Mouse (Mus musculus) heart, postnatal 14 days (tissue): ENCODE results near the gene Cenpa. TPM values are rescaled to one million over a fixed set of nuclear protein-coding genes. Genes with fewer than 3 reads are reported as not detected.
"Not testable (repeated sequence)": the region's sequence is repeated elsewhere in the genome, so short reads cannot be mapped to it uniquely, and the experiment has no call there.

ENCODE experiments used
- DNase-seq, 2 experiments: peaks; one replicate each; pipeline ENCODE4 v3.0.0; 2021 to 2022
- intact Hi-C: fragments of 180-260 bp; cut with DNase I; formaldehyde crosslinking; loops from one replicate; pipeline ENCODE4 v1.15.1; 2025
- total RNA-seq, 2 experiments: library from RNA; stranded (reverse); gene quantifications; 2 replicates each; pipeline ENCODE4 v1.2.3; 2021

Cenpa gene
- total RNA-seq, 2 experiments from 2014 or later = 56.0 to 67.6 TPM

DNA sequence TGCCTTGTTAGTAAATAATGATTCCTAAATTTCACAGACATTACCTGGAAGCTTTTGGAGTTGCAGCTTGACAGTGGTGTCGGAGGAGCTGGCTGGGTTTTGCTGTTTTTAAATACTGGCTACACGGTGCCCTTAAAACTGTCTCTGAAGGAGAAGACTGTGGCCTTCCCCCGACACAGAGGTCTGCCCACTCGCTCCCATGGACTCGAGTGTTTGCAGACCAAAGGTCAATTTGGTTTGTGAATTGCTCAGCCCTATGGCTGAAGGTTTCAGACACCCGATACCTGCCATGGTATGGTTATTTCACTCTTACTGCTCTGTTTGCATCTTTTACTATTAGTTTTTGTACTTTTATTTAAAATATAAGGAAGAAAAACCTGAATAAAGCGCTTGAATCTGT, 7.4 kb downstream of the Cenpa start:
- intact Hi-C loops = no loop called here
- DNase-seq = no peak

DNA sequence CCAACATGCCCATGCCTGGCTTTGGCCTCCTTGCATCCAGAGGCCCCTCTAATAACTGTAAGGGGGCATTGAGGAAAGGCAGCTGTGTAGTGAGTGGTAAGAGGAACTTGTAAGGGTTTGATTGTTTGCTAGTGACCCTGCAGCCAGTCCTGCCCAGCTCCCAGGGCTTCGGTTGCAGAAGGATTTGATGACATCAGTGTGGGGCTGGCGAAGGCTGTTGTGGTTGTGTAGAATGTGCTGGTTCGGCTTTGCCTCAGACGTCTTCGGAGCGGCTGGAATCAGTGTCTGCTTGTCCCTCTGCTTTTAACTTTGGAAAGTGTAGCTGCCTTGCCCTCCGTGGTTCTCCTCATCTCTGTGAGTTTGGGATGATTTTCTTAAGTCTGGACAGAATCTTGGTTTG, 10.2 kb downstream of the Cenpa start:
- DNase-seq = no peak
- intact Hi-C loops = no loop called here

GRCm38 (mm10) chr5:30678069-30678468, 11.5 kb downstream of the Cenpa start:
- DNase-seq, intact Hi-C loops: not testable (repeated sequence)

GRCm38 (mm10) chr5:30678722-30679296, 12.2 kb downstream of the Cenpa start:
- intact Hi-C loops = no loop called here

DNA sequence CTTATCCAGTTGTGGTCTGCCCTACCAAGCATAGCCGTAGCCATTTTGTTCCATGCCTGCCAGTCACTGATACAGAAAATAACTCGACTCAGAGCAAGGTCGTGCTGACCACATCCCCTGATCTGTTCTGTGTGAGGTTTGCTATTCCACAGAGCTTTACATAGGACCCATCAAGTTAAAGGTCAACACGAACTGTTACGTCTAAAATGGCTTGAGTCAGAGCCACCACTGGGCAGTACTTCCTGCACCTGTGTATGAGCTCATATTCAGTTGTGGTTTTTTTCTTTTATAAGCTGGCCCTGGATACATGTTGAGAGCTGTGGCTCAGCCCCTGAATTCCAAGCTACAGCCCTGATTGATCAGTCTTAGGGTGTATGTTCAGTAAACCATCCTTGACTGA, 13.0 kb downstream of the Cenpa start:
- no peak for DNase-seq
- intact Hi-C loops = no loop called here

More at GRCm38 (mm10) chr5:30678722-30679296, 12.2 kb downstream of the Cenpa start:
- DNase-seq = no peak

DNA sequence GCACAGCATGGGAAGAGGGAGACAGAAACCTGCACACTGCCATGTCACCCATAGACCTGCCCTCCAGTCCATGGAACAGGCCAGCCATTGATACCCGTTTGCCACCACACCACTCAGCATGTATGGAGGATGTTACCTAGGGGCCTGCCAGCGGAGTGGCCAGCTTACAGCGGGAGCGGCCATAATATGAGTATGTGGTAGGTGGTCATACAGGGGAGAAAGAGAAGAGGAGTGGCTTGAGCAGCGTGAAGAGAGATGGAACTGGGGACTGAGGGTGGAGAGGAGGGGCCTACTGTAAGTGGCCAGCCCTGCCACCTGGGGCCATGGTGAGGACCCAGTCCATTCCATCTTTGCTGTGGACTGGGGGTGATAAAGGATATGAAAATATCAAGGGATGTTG, 15.4 kb downstream of the Cenpa start:
- DNase-seq = no peak
- intact Hi-C loops = no loop called here

DNA sequence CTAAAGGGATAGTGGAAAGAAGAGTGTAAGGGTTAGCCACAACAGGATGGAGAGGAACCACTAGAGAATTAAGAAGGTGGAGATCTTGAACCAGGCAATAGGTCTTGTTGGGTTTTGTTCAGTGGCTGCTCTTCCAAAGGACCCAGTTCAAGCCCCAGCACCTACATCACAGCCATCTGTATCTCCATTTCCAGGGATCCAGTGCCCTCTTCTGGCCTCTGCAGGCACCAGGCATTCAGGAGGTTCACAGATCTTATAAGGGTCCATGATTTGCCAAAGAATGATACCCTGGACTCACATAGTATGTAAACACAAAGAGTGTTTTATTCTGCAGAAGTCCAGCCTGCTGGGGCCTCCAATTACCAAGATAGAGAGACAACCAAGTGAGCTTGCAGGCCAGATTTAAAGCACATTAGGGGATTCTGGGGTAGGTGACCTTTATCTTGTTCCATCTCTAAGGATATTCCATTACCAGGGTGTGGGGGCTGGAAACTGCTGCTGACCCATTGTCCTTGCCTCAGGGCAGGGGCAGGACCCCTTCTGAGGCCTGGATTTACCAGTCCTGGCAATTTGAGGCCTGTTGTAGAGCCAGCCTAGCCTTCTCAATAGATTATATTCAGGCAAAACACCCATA, 16.5 kb downstream of the Cenpa start:
- DNase-seq = no peak
- intact Hi-C loops = no loop called here

DNA sequence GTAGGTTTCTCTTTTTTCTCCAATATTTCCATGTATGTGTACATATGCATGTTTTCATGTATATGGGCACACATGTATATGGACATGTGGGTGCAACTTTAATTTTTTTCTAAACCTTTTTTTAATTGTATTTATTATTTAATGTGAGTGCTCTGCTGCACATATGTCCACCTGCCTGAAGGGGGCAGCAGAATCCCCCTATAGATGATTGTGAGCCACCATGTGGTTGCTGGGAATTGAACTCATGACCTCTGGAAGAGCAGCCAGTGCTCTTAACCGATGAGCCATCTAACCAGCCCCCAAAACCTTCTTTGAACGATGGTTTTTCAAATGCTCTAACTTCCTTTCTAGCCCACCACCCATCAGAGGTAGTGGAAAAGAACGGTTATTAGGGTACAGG, 17.4 kb downstream of the Cenpa start:
- intact Hi-C loops = no loop called here
- no peak for DNase-seq

DNA sequence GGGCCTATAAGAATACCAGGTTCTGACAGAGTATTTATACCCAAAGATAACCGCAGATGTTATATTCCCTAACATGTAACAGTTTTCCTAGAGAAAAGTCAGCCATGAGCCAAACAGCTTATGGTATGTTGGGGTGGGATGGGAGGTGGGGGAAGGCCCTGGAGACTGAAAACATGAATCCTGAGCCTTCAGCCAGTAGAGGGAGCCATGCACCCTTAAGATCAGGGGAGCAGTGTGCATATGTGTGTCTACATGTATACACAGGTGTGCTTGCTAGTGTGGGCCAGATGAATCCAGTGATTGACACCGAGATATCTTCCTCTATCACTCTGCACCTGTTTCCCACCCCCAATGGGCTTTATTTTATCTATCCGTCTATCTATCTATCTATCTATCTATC, 20.2 kb downstream of the Cenpa start:
- DNase-seq = no peak
- intact Hi-C loops = no loop called here

- intact Hi-C loops = no loop called here
- no peak for DNase-seq
These were observed 33.9 kb downstream of the Cenpa start for GRCm38 (mm10) chr5:30700361-30701000.

DNA sequence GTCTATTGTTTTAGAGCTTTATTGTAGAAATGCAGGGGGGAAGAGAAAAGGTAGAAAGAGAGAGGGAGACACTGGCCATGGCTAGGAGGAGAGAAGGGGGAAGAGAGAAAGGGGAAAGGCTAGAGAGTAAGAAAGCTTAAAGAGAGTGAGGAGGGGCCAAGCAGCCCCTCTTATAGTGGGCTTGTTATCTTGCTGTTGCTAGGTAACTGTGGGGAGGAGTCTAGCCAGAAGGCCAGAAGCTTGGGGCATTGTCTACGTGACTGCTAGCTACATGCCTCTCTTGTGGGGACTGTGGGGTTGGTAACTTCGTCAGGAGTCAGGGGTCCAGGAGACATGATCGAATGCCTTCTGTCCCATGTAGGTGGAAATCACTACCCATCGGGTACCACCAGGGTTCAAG, 34.8 kb downstream of the Cenpa start:
- intact Hi-C loops, DNase-seq: not testable (repeated sequence)

GRCm38 (mm10) chr5:30701866-30702265, 35.3 kb downstream of the Cenpa start:
- intact Hi-C loops = no loop called here
- DNase-seq = no peak

DNA sequence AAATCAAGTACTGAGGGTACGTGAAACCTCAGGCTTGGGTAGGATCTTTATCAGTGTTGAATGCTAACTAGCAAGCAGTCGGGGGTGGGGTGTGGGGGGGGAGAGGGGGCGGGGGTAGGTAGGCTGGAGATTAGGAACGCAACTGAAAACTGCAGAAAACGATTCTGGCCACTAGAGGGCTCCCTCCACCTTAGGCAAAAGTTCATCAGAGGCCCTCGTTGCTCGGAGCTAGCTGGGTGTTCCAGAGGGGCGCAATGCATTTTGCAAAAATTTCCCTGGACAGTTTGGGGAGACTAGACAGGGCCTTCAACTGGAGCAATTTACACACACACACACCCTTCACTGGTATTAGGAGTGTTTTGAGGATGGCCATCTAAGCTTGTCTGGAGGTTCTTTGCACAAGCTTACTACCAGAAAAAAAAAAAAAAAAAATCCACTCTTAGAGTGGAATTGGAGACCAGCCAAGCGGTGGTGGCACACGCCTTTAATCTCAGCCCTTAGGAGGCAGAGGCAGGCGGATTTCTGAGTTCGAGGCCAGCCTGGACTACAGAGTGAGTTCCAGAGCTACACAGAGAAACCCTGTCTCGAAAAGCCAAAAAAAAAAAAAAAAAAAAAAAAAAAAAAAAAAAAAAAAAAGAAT, 43.3 kb downstream of the Cenpa start:
- DNase-seq = peak; percentile 71 to 83
- intact Hi-C loops = loop anchor here (1.0 to 5.0 kb wide), 3 partner anchors 65 to 292 kb away; no protein-coding TSS in a partner anchor

GRCm38 (mm10) chr5:30710486-30710885, 43.9 kb downstream of the Cenpa start:
- no peak for DNase-seq
- intact Hi-C loops = no loop called here

GRCm38 (mm10) chr5:30711147-30712001, 44.8 kb downstream of the Cenpa start, which contains the start of gene Dpysl5:
TSS of gene Dpysl5 (plus strand) at chr5:30711564.
- intact Hi-C loops = no loop called here
- DNase-seq = peak; percentile 51 to 65

DNA sequence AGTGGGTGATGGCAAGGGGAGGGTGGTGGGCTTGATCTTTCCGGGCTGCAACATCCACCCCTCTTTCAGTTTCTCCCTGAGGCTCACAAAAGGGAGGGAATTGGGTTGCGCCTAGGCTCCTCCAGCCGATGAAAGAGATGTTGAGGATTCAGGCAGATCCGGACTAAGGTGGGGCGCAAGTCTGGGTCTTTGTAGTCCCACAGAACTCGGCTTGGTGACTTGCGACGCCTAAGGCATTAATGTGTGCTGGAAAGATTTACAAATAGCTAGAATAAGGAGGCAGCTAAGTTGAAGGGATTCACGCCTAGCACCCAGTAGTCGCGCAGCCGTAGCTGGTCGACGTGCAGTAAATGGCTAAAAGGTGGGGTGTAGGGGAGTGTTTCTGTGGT, 45.4 kb downstream of the Cenpa start:
- intact Hi-C loops = no loop called here
- no peak for DNase-seq

- peak; percentile 5 to 18 for DNase-seq
- intact Hi-C loops = no loop called here
These were observed 46.1 kb downstream of the Cenpa start for GRCm38 (mm10) chr5:30712441-30713298.

GRCm38 (mm10) chr5:30713299-30713675, 46.7 kb downstream of the Cenpa start:
- intact Hi-C loops = no loop called here
- DNase-seq = peak; percentile 12

DNA sequence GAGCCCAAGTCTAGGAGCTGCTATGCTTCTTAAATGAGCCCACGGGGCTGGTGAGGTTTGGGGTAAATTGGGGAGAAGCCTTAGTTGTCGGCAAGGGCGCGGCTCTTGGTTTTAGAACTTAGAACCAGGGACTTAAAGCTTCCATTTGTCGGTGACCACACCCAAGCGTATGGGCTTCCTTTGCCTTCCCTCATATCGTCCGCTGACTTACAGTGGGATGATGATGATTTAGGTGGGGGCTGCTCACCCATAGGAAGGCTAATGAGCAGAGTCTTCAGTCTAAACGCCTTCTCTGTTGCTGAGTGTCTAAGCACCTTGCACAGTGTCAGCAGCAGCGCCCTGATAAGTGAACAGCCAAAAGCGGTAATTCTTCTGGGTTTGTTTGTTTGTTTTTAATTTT, 47.1 kb downstream of the Cenpa start:
- intact Hi-C loops = no loop called here
- DNase-seq = no peak

- intact Hi-C loops = no loop called here
These were observed 49.7 kb downstream of the Cenpa start for GRCm38 (mm10) chr5:30716311-30716710.

More at GRCm38 (mm10) chr5:30716311-30716710, 49.7 kb downstream of the Cenpa start:
- no peak for DNase-seq
